Mouse (Mus musculus): ENCODE results near the gene Polr3c. TPM values are rescaled to one million over a fixed set of nuclear protein-coding genes. Genes with fewer than 3 reads are reported as not detected.

Gene Polr3c
- polyA plus RNA-seq, 1 experiment from 2014 or later: 41.5 TPM

GRCm38 (mm10) chr3:96737013-96737740, 9.7 kb upstream of the Polr3c start:
- H3K9me3 ChIP-seq (replicated peaks): no peaks in the 10 kb centered on the region
- no peak for ATAC-seq (replicated peaks; ENCODE audit: low FRiP score)
- H3K4me3 ChIP-seq (replicated peaks): no peak overlapping the region
- H3K4me1 ChIP-seq: no peaks in the 10 kb centered on the region
- H3K4me2 ChIP-seq: no peak overlapping the region
- H3K36me3 ChIP-seq: no peaks in the 10 kb centered on the region
- H3K9ac ChIP-seq: no peak overlapping the region
- H3K27me3 ChIP-seq: no peaks in the 10 kb centered on the region
- no peak overlapping the region for H3K27ac ChIP-seq
- WGBS: 40% methylated on average over 1 of the region's 1 CpGs

- H3K36me3 ChIP-seq: no peaks in the 10 kb centered on the region
- no peak overlapping the region for H3K27ac ChIP-seq
- no peak overlapping the region for H3K4me3 ChIP-seq (replicated peaks)
- H3K4me2 ChIP-seq: no peak overlapping the region
- H3K9ac ChIP-seq: no peak overlapping the region
- no peaks in the 10 kb centered on the region for H3K27me3 ChIP-seq
- no peaks in the 10 kb centered on the region for H3K9me3 ChIP-seq (replicated peaks)
- 0 out of 2 replicates have a peak, but pooled peaks cover 5% of the 10 kb centered on the region for H3K4me1 ChIP-seq
- ATAC-seq (replicated peaks; ENCODE audit: low FRiP score): no peak
- WGBS: 84% methylated on average over 2 of the region's 2 CpGs
Measured at GRCm38 (mm10) chr3:96735200-96735599, 7.8 kb upstream of the Polr3c start.

- Histone ChIP-seq H3K4me2 (no peak overlapping the region), H3K27ac (no peak overlapping the region), H3K4me3 (replicated peaks) (no peak overlapping the region), H3K27me3 (no peaks in the 10 kb centered on the region), H3K9me3 (replicated peaks) (no peaks in the 10 kb centered on the region), H3K9ac (no peak overlapping the region), H3K4me1 (peaks cover 14% of the 10 kb centered on the region), H3K36me3 (no peaks in the 10 kb centered on the region)
- ATAC-seq (replicated peaks; ENCODE audit: low FRiP score): no peak
- WGBS: 100% methylated on average over 1 of the region's 1 CpGs
Measured at GRCm38 (mm10) chr3:96733984-96734383, 6.6 kb upstream of the Polr3c start.

- no peak overlapping the region for H3K9ac ChIP-seq
- no peak overlapping the region for H3K27ac ChIP-seq
- H3K4me2 ChIP-seq: no peak overlapping the region
- WGBS: 71% methylated on average over 5 of the region's 5 CpGs
- H3K27me3 ChIP-seq: no peaks in the 10 kb centered on the region
- peaks cover 28% of the 10 kb centered on the region for H3K4me1 ChIP-seq
- ATAC-seq (replicated peaks; ENCODE audit: low FRiP score): no peak
- H3K36me3 ChIP-seq: no peaks in the 10 kb centered on the region
- H3K9me3 ChIP-seq (replicated peaks): no peaks in the 10 kb centered on the region
- no peak overlapping the region for H3K4me3 ChIP-seq (replicated peaks)
Measured at GRCm38 (mm10) chr3:96730785-96731184, 3.4 kb upstream of the Polr3c start.

- peak overlapping the region; percentile 68 for H3K4me2 ChIP-seq
- H3K9ac ChIP-seq: no peak overlapping the region
- H3K36me3 ChIP-seq: peaks cover 4% of the 10 kb centered on the region; the same call in 1 of the 2 replicates
- 47% methylated on average over 3 of the region's 3 CpGs for WGBS
- no peak overlapping the region for H3K27ac ChIP-seq
- H3K9me3 ChIP-seq (replicated peaks): no peaks in the 10 kb centered on the region
- H3K4me3 ChIP-seq (replicated peaks): no peak overlapping the region
- no peaks in the 10 kb centered on the region for H3K27me3 ChIP-seq
- no peak for ATAC-seq (replicated peaks; ENCODE audit: low FRiP score)
- peaks cover 28% of the 10 kb centered on the region for H3K4me1 ChIP-seq
Measured at GRCm38 (mm10) chr3:96729403-96729784, 2.0 kb upstream of the Polr3c start.

GRCm38 (mm10) chr3:96728634-96729402, 1.4 kb upstream of the Polr3c start:
- Histone ChIP-seq H3K27me3 (no peaks in the 10 kb centered on the region), H3K27ac (peak overlapping the region; percentile 79), H3K4me1 (peaks cover 28% of the 10 kb centered on the region), H3K36me3 (peaks cover 9% of the 10 kb centered on the region), H3K9ac (peak overlapping the region; percentile 84), H3K4me2 (peak overlapping the region; percentile 68), H3K9me3 (replicated peaks) (no peaks in the 10 kb centered on the region), H3K4me3 (replicated peaks) (peak overlapping the region; percentile 67)
- no peak for ATAC-seq (replicated peaks; ENCODE audit: low FRiP score)
- 49% methylated on average over 7 of the region's 7 CpGs for WGBS

- under 1% methylated on average over 40 of the region's 42 CpGs for WGBS
Measured at GRCm38 (mm10) chr3:96727828-96728633, 603 bp upstream of the Polr3c start.

GRCm38 (mm10) chr3:96719173-96719572, 8.3 kb downstream of the Polr3c start:
- WGBS: 39% methylated on average over 14 of the region's 14 CpGs
- ATAC-seq (replicated peaks; ENCODE audit: low FRiP score): 0 out of 2 replicates have a peak, but pooled peaks have one; percentile 9
- H3K27me3 ChIP-seq: no peaks in the 10 kb centered on the region
- no peak overlapping the region for H3K9ac ChIP-seq
- no peak overlapping the region; the same call in 1 of the 2 replicates for H3K4me3 ChIP-seq (replicated peaks)
- peak overlapping the region; percentile 36 for H3K4me2 ChIP-seq
- no peaks in the 10 kb centered on the region for H3K9me3 ChIP-seq (replicated peaks)
- 0 out of 2 replicates have a peak, but pooled peaks cover 3% of the 10 kb centered on the region for H3K4me1 ChIP-seq
- H3K36me3 ChIP-seq: peaks cover 84% of the 10 kb centered on the region
- 0 out of 2 replicates have a peak overlapping the region, but pooled peaks have one; percentile 22 for H3K27ac ChIP-seq

More at GRCm38 (mm10) chr3:96727828-96728633, 603 bp upstream of the Polr3c start:
- Histone ChIP-seq H3K27me3 (no peaks in the 10 kb centered on the region), H3K27ac (peak overlapping the region; percentile 79), H3K4me2 (peak overlapping the region; percentile 68), H3K9ac (peak overlapping the region; percentile 84), H3K9me3 (replicated peaks) (no peaks in the 10 kb centered on the region), H3K4me1 (peaks cover 28% of the 10 kb centered on the region), H3K4me3 (replicated peaks) (peak overlapping the region; percentile 67), H3K36me3 (peaks cover 17% of the 10 kb centered on the region)
- peak; percentile 54 for ATAC-seq (replicated peaks; ENCODE audit: low FRiP score)

GRCm38 (mm10) chr3:96715854-96716253, 11.6 kb downstream of the Polr3c start:
- WGBS: 59% methylated on average over 2 of the region's 2 CpGs
- Histone ChIP-seq H3K27ac (no peak overlapping the region), H3K9me3 (replicated peaks) (no peaks in the 10 kb centered on the region), H3K4me3 (replicated peaks) (no peak overlapping the region), H3K4me1 (0 out of 2 replicates have a peak, but pooled peaks cover 3% of the 10 kb centered on the region), H3K36me3 (peaks cover 84% of the 10 kb centered on the region), H3K9ac (no peak overlapping the region), H3K27me3 (no peaks in the 10 kb centered on the region), H3K4me2 (no peak overlapping the region)
- ATAC-seq (replicated peaks; ENCODE audit: low FRiP score): no peak

- no peak overlapping the region for H3K4me3 ChIP-seq (replicated peaks)
- no peak overlapping the region for H3K4me2 ChIP-seq
- no peaks in the 10 kb centered on the region for H3K9me3 ChIP-seq (replicated peaks)
- H3K27ac ChIP-seq: no peak overlapping the region
- H3K27me3 ChIP-seq: no peaks in the 10 kb centered on the region
- no peak for ATAC-seq (replicated peaks; ENCODE audit: low FRiP score)
- WGBS: 88% methylated on average over 5 of the region's 5 CpGs
- peaks cover 85% of the 10 kb centered on the region for H3K36me3 ChIP-seq
- H3K4me1 ChIP-seq: no peaks in the 10 kb centered on the region
- no peak overlapping the region for H3K9ac ChIP-seq
Measured at GRCm38 (mm10) chr3:96714286-96714685, 13.1 kb downstream of the Polr3c start.

GRCm38 (mm10) chr3:96708684-96709064, 18.8 kb downstream of the Polr3c start:
- H3K4me1 ChIP-seq: peaks cover 8% of the 10 kb centered on the region
- peak; percentile 11; the same call in 1 of the 2 replicates for ATAC-seq (replicated peaks; ENCODE audit: low FRiP score)
- no peak overlapping the region for H3K4me3 ChIP-seq (replicated peaks)
- no peak overlapping the region for H3K27ac ChIP-seq
- peak overlapping the region; percentile 86 for H3K4me2 ChIP-seq
- H3K27me3 ChIP-seq: 0 out of 2 replicates have a peak, but pooled peaks cover 6% of the 10 kb centered on the region
- H3K36me3 ChIP-seq: peaks cover 68% of the 10 kb centered on the region
- WGBS: 48% methylated on average over 2 of the region's 2 CpGs
- H3K9ac ChIP-seq: no peak overlapping the region
- H3K9me3 ChIP-seq (replicated peaks): no peaks in the 10 kb centered on the region

All from kidney, embryonic 15.5 days (tissue).